Mouse (Mus musculus): ENCODE measurements at regions not wholly inside any gene's neighbourhood (a gene's known extent, or its start where the extent isn't known, plus 50 kb on each side); places are given as distances from the start of the nearest gene placed in this dataset.

- H3K79me2 ChIP-seq (replicated peaks; ENCODE audit: control insufficient read depth, extremely low read depth, insufficient read depth, poor library complexity, severe bottlenecking), result no peaks in the 10 kb centered on the region
- H3K9ac ChIP-seq (ENCODE audit: insufficient read depth, low read depth), result peak overlapping the region; percentile 2; the same call in 1 of the 2 replicates
- H3K9me3 ChIP-seq (replicated peaks; ENCODE audit: low read length), result no peaks in the 10 kb centered on the region
- in situ Hi-C loops (cut with MboI; ENCODE audit: low pct_ligation_motif_present, low pct_unique_long_range_greater_than_20kb, low sequenced_read_pairs), result no loop called here
- no peaks in the 10 kb centered on the region for H3K36me3 ChIP-seq (replicated peaks in 1 of 2; ENCODE audit: control insufficient read depth in 1 of 2, insufficient read depth in 1 of 2, low read length in 1 of 2)
- DNase-seq (ENCODE audit: extremely low read depth), result peak; percentile 40
- dilution Hi-C loops (cut with MboI; ENCODE audit: extremely low pct_ligation_motif_present, extremely low pct_unique_long_range_greater_than_20kb, low sequenced_read_pairs), result no loop called here
- H3K27me3 ChIP-seq (replicated peaks), result no peaks in the 10 kb centered on the region
- peaks cover 15 to 21% of the 10 kb centered on the region in 2 experiments for H3K4me1 ChIP-seq (ENCODE audit: control insufficient read depth in 1 of 2, insufficient read depth in 2 of 2)
- TF ChIP-seq MXI1 (IDR thresholded peaks at IDR 0.05; ENCODE audit: low read depth, low read length) (no peak), EP300 (IDR thresholded peaks at IDR 0.05; ENCODE audit: low read length) (no peak; the same call in 1 of the 2 replicates), E2F4 (IDR thresholded peaks at IDR 0.05; ENCODE audit: insufficient replicate concordance, low read depth, low read length) (no peak), ZC3H11A (IDR thresholded peaks at IDR 0.05; ENCODE audit: low read depth, low read length) (no peak), BHLHE40 (IDR thresholded peaks at IDR 0.05; ENCODE audit: low read depth, low read length) (no peak), NRF1 (IDR thresholded peaks at IDR 0.05; ENCODE audit: low read depth, low read length) (peak; percentile 6; the same call in 1 of the 2 replicates), ELF1 (IDR thresholded peaks at IDR 0.05; ENCODE audit: low read depth, low read length) (no peak), CHD1 (IDR thresholded peaks at IDR 0.05; ENCODE audit: low read depth, low read length) (no peak), TBP (conservative IDR thresholded peaks at IDR 0.05; ENCODE audit: low read depth, low read length) (no peak)
- H3K4me2 ChIP-seq (ENCODE audit: insufficient read depth, low read depth, poor library complexity, severe bottlenecking), result peak overlapping the region; percentile 84
- no peak overlapping the region for H3K4me3 ChIP-seq (replicated peaks in 1 of 3; ENCODE audit: low read depth in 2 of 3, low read length in 2 of 3, poor library complexity in 1 of 3)
- no peak overlapping the region; the same call in 1 of the 2 replicates for H3K27ac ChIP-seq (ENCODE audit: insufficient read depth, low read depth)
Measured at GRCm38 (mm10) chr16:9149209-9150135, 319.6 kb downstream of the 1810013L24Rik start.

- Histone ChIP-seq H3K79me2 (replicated peaks; ENCODE audit: control insufficient read depth, extremely low read depth, insufficient read depth, poor library complexity, severe bottlenecking) (no peaks in the 10 kb centered on the region), H3K4me3 (replicated peaks in 1 of 3; ENCODE audit: low read depth in 2 of 3, low read length in 2 of 3, poor library complexity in 1 of 3) (no peak overlapping the region), H3K36me3 (replicated peaks in 1 of 2; ENCODE audit: control insufficient read depth in 1 of 2, insufficient read depth in 1 of 2, low read length in 1 of 2) (no peaks in the 10 kb centered on the region), H3K27me3 (replicated peaks) (no peaks in the 10 kb centered on the region), H3K4me2 (ENCODE audit: insufficient read depth, low read depth, poor library complexity, severe bottlenecking) (no peak overlapping the region), H3K27ac (ENCODE audit: insufficient read depth, low read depth) (no peak overlapping the region), H3K9me3 (replicated peaks; ENCODE audit: low read length) (no peaks in the 10 kb centered on the region), H3K4me1 (ENCODE audit: control insufficient read depth in 1 of 2, insufficient read depth in 2 of 2) (peaks cover 15 to 21% of the 10 kb centered on the region in 2 experiments), H3K9ac (ENCODE audit: insufficient read depth, low read depth) (no peak overlapping the region)
- DNase-seq (ENCODE audit: extremely low read depth), result no peak
- in situ Hi-C loops (cut with MboI; ENCODE audit: low pct_ligation_motif_present, low pct_unique_long_range_greater_than_20kb, low sequenced_read_pairs) (no loop called here), dilution Hi-C loops (cut with MboI; ENCODE audit: extremely low pct_ligation_motif_present, extremely low pct_unique_long_range_greater_than_20kb, low sequenced_read_pairs) (no loop called here)
- TF ChIP-seq PAX5 (IDR thresholded peaks at IDR 0.05; ENCODE audit: low read length) (no peak), USF1 (IDR thresholded peaks at IDR 0.05; ENCODE audit: low read depth, low read length) (no peak), BHLHE40 (IDR thresholded peaks at IDR 0.05; ENCODE audit: low read depth, low read length) (no peak), TBP (conservative IDR thresholded peaks at IDR 0.05; ENCODE audit: low read depth, low read length) (no peak)
Measured at GRCm38 (mm10) chr16:9151936-9152335, 322.0 kb downstream of the 1810013L24Rik start.

GRCm38 (mm10) chr16:9153501-9153900 is 323.6 kb downstream of the 1810013L24Rik start:
- dilution Hi-C loops (cut with MboI; ENCODE audit: extremely low pct_ligation_motif_present, extremely low pct_unique_long_range_greater_than_20kb, low sequenced_read_pairs) (no loop called here), in situ Hi-C loops (cut with MboI; ENCODE audit: low pct_ligation_motif_present, low pct_unique_long_range_greater_than_20kb, low sequenced_read_pairs) (no loop called here)

More at GRCm38 (mm10) chr16:9153501-9153900, 323.6 kb downstream of the 1810013L24Rik start:
- peak; percentile 18 for DNase-seq (ENCODE audit: extremely low read depth)
- Histone ChIP-seq H3K4me2 (ENCODE audit: insufficient read depth, low read depth, poor library complexity, severe bottlenecking) (no peak overlapping the region), H3K27me3 (replicated peaks) (no peaks in the 10 kb centered on the region), H3K9me3 (replicated peaks; ENCODE audit: low read length) (no peaks in the 10 kb centered on the region), H3K36me3 (replicated peaks in 1 of 2; ENCODE audit: control insufficient read depth in 1 of 2, insufficient read depth in 1 of 2, low read length in 1 of 2) (no peaks in the 10 kb centered on the region), H3K4me3 (replicated peaks in 1 of 3; ENCODE audit: low read depth in 2 of 3, low read length in 2 of 3, poor library complexity in 1 of 3) (no peak overlapping the region), H3K79me2 (replicated peaks; ENCODE audit: control insufficient read depth, extremely low read depth, insufficient read depth, poor library complexity, severe bottlenecking) (no peaks in the 10 kb centered on the region), H3K9ac (ENCODE audit: insufficient read depth, low read depth) (no peak overlapping the region), H3K4me1 (ENCODE audit: control insufficient read depth in 1 of 2, insufficient read depth in 2 of 2) (peaks cover 15 to 25% of the 10 kb centered on the region in 2 experiments), H3K27ac (ENCODE audit: insufficient read depth, low read depth) (no peak overlapping the region)
- TF ChIP-seq JUND (conservative IDR thresholded peaks at IDR 0.05; ENCODE audit: low read depth, low read length), result peak; percentile 72
- TF ChIP-seq ZC3H11A (IDR thresholded peaks at IDR 0.05; ENCODE audit: low read depth, low read length), result no peak
- TF ChIP-seq KAT2A (IDR thresholded peaks at IDR 0.05; ENCODE audit: insufficient replicate concordance, low read length), result no peak
- TF ChIP-seq JUN (IDR thresholded peaks at IDR 0.05; ENCODE audit: insufficient read depth, low read depth, low read length), result peak; percentile 61
- TF ChIP-seq PAX5 (IDR thresholded peaks at IDR 0.05; ENCODE audit: low read length), result no peak
- TF ChIP-seq TCF12 (IDR thresholded peaks at IDR 0.05; ENCODE audit: low read depth, low read length), result no peak
- peak; percentile 47 for TF ChIP-seq EP300 (IDR thresholded peaks at IDR 0.05; ENCODE audit: low read length)

All from CH12.LX (cell line).